Mouse (Mus musculus) limb, embryonic 12.5 days (tissue): ENCODE measurements around the gene Gm19426. TPM values are rescaled to one million over a fixed set of nuclear protein-coding genes. Genes with fewer than 3 reads are reported as not detected.
A peak's percentile ranks its signal among the peaks of the same experiment; 100 is the strongest.

ENCODE experiments used
- ATAC-seq: fragments of 200-750 bp; cut with Nextera tagmentation; 2 replicates; pipeline ENCODE4 v1.8.0; 2017; ENCODE audit warnings: low read depth, moderate TSS enrichment; ENCODE audit not compliant: insufficient number of reproducible peaks, insufficient read depth, low FRiP score, low TSS enrichment
- H3K27ac ChIP-seq: fragments of 300-500 bp; sonication (generic); 2 replicates; pipeline ENCODE4 v1.5.1; 2016; ENCODE audit warnings: mild to moderate bottlenecking, moderate library complexity
- H3K27me3 ChIP-seq: fragments of 300-500 bp; sonication (generic); 2 replicates; pipeline ENCODE4 v1.6.1; 2016; ENCODE audit warnings: mild to moderate bottlenecking, moderate library complexity
- H3K36me3 ChIP-seq: fragments of 300-500 bp; sonication (generic); 2 replicates; pipeline ENCODE4 v1.6.1; 2016; ENCODE audit warnings: mild to moderate bottlenecking, moderate library complexity
- H3K4me1 ChIP-seq: fragments of 300-500 bp; sonication (generic); replicated peaks from 2 replicates; pipeline ENCODE4 v1.6.1; 2016
- H3K4me2 ChIP-seq: fragments of 300-500 bp; sonication (generic); 2 replicates; pipeline ENCODE4 v1.6.1; 2016; ENCODE audit warnings: mild to moderate bottlenecking, moderate library complexity
- H3K4me3 ChIP-seq: fragments of 300-500 bp; sonication (generic); replicated peaks from 2 replicates; pipeline ENCODE4 v1.5.1; 2016; ENCODE audit warnings: mild to moderate bottlenecking
- H3K9ac ChIP-seq: fragments of 300-500 bp; sonication (generic); replicated peaks from 2 replicates; pipeline ENCODE4 v1.6.1; 2016; ENCODE audit warnings: mild to moderate bottlenecking, moderate library complexity
- H3K9me3 ChIP-seq: fragments of 300-500 bp; sonication (generic); 2 replicates; pipeline ENCODE4 v1.6.1; 2016; ENCODE audit warnings: mild to moderate bottlenecking, moderate library complexity
- WGBS: fragments of 180-500 bp; shearing (Covaris S2); methylation state at CpG from one replicate; pipeline ENCODE4 v1.1.7; 2016; 5-methylcytosine and 5-hydroxymethylcytosine counted together
- polyA plus RNA-seq: library from polyadenylated mRNA; unstranded; fragments of >200 nt; fragmentation: Nextera tagmentation; extraction: Ambion mirVana; gene quantifications from 2 replicates; pipeline ENCODE4 v1.2.1, GENCODE M21; 2016

Gm19426 gene
- 10.4 and 14.8 TPM in 2 replicates for polyA plus RNA-seq

GRCm38 (mm10) chr2:84743561-84743960 is at the start of gene Gm19426:
Gene Gm19426 (minus strand): TSS chr2:84743655.
- WGBS, result 2% methylated on average over 25 of the region's 25 CpGs
- peak within 1 kb of the TSS; percentile 98 for H3K4me2 ChIP-seq
- no peaks in the 10 kb centered on the region for H3K27me3 ChIP-seq
- peak within 1 kb of the TSS; percentile 91 for H3K4me3 ChIP-seq
- H3K9me3 ChIP-seq, result no peaks in the 10 kb centered on the region
- peak within 1 kb of the TSS; percentile 100 for H3K27ac ChIP-seq
- peak; percentile 84 for ATAC-seq
- H3K4me1 ChIP-seq, result peaks cover 45% of the 10 kb centered on the region
- peak within 1 kb of the TSS; percentile 99 for H3K9ac ChIP-seq
- H3K36me3 ChIP-seq, result peaks cover 23% of the 10 kb centered on the region

- ATAC-seq, result no peak
- WGBS, result 83% methylated on average over 3 of the region's 3 CpGs
- H3K9me3 ChIP-seq, result peaks cover 9% of the 10 kb centered on the region; the same call in 1 of the 2 replicates
- H3K4me1 ChIP-seq, result no peaks in the 10 kb centered on the region
- H3K27ac ChIP-seq, result no peak overlapping the region
- H3K27me3 ChIP-seq, result peaks cover 7% of the 10 kb centered on the region; the same call in 1 of the 2 replicates
- H3K36me3 ChIP-seq, result no peaks in the 10 kb centered on the region
- no peak overlapping the region for H3K4me2 ChIP-seq
- H3K4me3 ChIP-seq, result no peak overlapping the region
- H3K9ac ChIP-seq, result no peak overlapping the region
Observed at GRCm38 (mm10) chr2:84793154-84793553, 49.7 kb upstream of the Gm19426 start.

- H3K27ac ChIP-seq, result no peak overlapping the region
- no peak for ATAC-seq
- WGBS, result 88% methylated on average over 3 of the region's 3 CpGs
- H3K9me3 ChIP-seq, result peaks cover 9% of the 10 kb centered on the region; the same call in 1 of the 2 replicates
- H3K4me1 ChIP-seq, result no peaks in the 10 kb centered on the region
- H3K9ac ChIP-seq, result no peak overlapping the region
- H3K36me3 ChIP-seq, result no peaks in the 10 kb centered on the region
- H3K4me2 ChIP-seq, result no peak overlapping the region
- peaks cover 7% of the 10 kb centered on the region; the same call in 1 of the 2 replicates for H3K27me3 ChIP-seq
- no peak overlapping the region for H3K4me3 ChIP-seq
Observed at GRCm38 (mm10) chr2:84792516-84792915, 49.1 kb upstream of the Gm19426 start.

GRCm38 (mm10) chr2:84790418-84790817 is 47.0 kb upstream of the Gm19426 start:
- H3K36me3 ChIP-seq, result no peaks in the 10 kb centered on the region
- H3K4me3 ChIP-seq, result no peak overlapping the region
- no peak overlapping the region for H3K9ac ChIP-seq
- no peaks in the 10 kb centered on the region for H3K4me1 ChIP-seq
- H3K27me3 ChIP-seq, result peaks cover 7% of the 10 kb centered on the region; the same call in 1 of the 2 replicates
- no peak for ATAC-seq
- WGBS, result 50% methylated on average over 9 of the region's 9 CpGs
- peaks cover 5% of the 10 kb centered on the region; the same call in 1 of the 2 replicates for H3K9me3 ChIP-seq
- H3K27ac ChIP-seq, result no peak overlapping the region
- no peak overlapping the region for H3K4me2 ChIP-seq

GRCm38 (mm10) chr2:84788316-84788715 is 44.9 kb upstream of the Gm19426 start:
- WGBS, result 86% methylated on average over 3 of the region's 3 CpGs
- Histone ChIP-seq H3K27me3 (peaks cover 11% of the 10 kb centered on the region; the same call in 1 of the 2 replicates), H3K4me3 (no peak overlapping the region), H3K27ac (no peak overlapping the region), H3K9me3 (no peaks in the 10 kb centered on the region), H3K9ac (no peak overlapping the region), H3K4me2 (no peak overlapping the region), H3K4me1 (no peaks in the 10 kb centered on the region), H3K36me3 (no peaks in the 10 kb centered on the region)
- no peak for ATAC-seq

GRCm38 (mm10) chr2:84783840-84784566 is 40.5 kb upstream of the Gm19426 start:
- Histone ChIP-seq H3K9me3 (no peaks in the 10 kb centered on the region), H3K4me2 (no peak overlapping the region), H3K9ac (no peak overlapping the region), H3K4me3 (no peak overlapping the region), H3K27ac (no peak overlapping the region), H3K4me1 (no peaks in the 10 kb centered on the region), H3K36me3 (no peaks in the 10 kb centered on the region), H3K27me3 (peaks cover 5% of the 10 kb centered on the region; the same call in 1 of the 2 replicates)
- ATAC-seq, result no peak
- 78% methylated on average over 3 of the region's 3 CpGs for WGBS

- 58% methylated on average over 1 of the region's 1 CpGs for WGBS
- H3K4me1 ChIP-seq, result no peaks in the 10 kb centered on the region
- no peak for ATAC-seq
Observed at GRCm38 (mm10) chr2:84783315-84783714, 39.9 kb upstream of the Gm19426 start.

GRCm38 (mm10) chr2:84779210-84779609 is 35.8 kb upstream of the Gm19426 start:
- H3K9ac ChIP-seq, result no peak overlapping the region
- no peak overlapping the region for H3K4me2 ChIP-seq
- H3K9me3 ChIP-seq, result no peaks in the 10 kb centered on the region
- H3K4me3 ChIP-seq, result no peak overlapping the region
- no peak for ATAC-seq
- 59% methylated on average over 6 of the region's 6 CpGs for WGBS
- H3K36me3 ChIP-seq, result no peaks in the 10 kb centered on the region
- H3K4me1 ChIP-seq, result peaks cover 11% of the 10 kb centered on the region
- H3K27me3 ChIP-seq, result peaks cover 3% of the 10 kb centered on the region; the same call in 1 of the 2 replicates
- no peak overlapping the region for H3K27ac ChIP-seq

More at GRCm38 (mm10) chr2:84783315-84783714, 39.9 kb upstream of the Gm19426 start:
- no peak overlapping the region for H3K9ac ChIP-seq
- H3K4me2 ChIP-seq, result no peak overlapping the region
- H3K36me3 ChIP-seq, result no peaks in the 10 kb centered on the region
- peaks cover 5% of the 10 kb centered on the region; the same call in 1 of the 2 replicates for H3K27me3 ChIP-seq
- H3K27ac ChIP-seq, result no peak overlapping the region
- no peak overlapping the region for H3K4me3 ChIP-seq
- H3K9me3 ChIP-seq, result no peaks in the 10 kb centered on the region

GRCm38 (mm10) chr2:84777706-84778105 is 34.3 kb upstream of the Gm19426 start:
- peaks cover 14% of the 10 kb centered on the region for H3K4me1 ChIP-seq
- no peak overlapping the region for H3K4me2 ChIP-seq
- H3K36me3 ChIP-seq, result no peaks in the 10 kb centered on the region
- H3K4me3 ChIP-seq, result no peak overlapping the region
- H3K9ac ChIP-seq, result no peak overlapping the region
- WGBS, result 60% methylated on average over 3 of the region's 3 CpGs
- no peaks in the 10 kb centered on the region for H3K27me3 ChIP-seq
- H3K9me3 ChIP-seq, result no peaks in the 10 kb centered on the region
- ATAC-seq, result no peak
- H3K27ac ChIP-seq, result no peak overlapping the region

GRCm38 (mm10) chr2:84775665-84776064 is 32.2 kb upstream of the Gm19426 start:
- H3K4me1 ChIP-seq, result peaks cover 14% of the 10 kb centered on the region
- H3K4me3 ChIP-seq, result no peak overlapping the region
- no peak for ATAC-seq
- no peaks in the 10 kb centered on the region for H3K9me3 ChIP-seq
- H3K27me3 ChIP-seq, result no peaks in the 10 kb centered on the region
- H3K27ac ChIP-seq, result no peak overlapping the region
- H3K9ac ChIP-seq, result no peak overlapping the region
- H3K4me2 ChIP-seq, result no peak overlapping the region
- no peaks in the 10 kb centered on the region for H3K36me3 ChIP-seq
- 88% methylated on average over 6 of the region's 6 CpGs for WGBS

- peak within 1 kb of the TSS; percentile 37 for H3K4me3 ChIP-seq
- H3K27me3 ChIP-seq, result no peaks in the 10 kb centered on the region
- H3K27ac ChIP-seq, result peak within 1 kb of the TSS; percentile 78
- no peak for ATAC-seq
- H3K36me3 ChIP-seq, result no peaks in the 10 kb centered on the region
- WGBS, result 65% methylated on average over 9 of the region's 9 CpGs
- peak within 1 kb of the TSS; percentile 62 for H3K4me2 ChIP-seq
- H3K9me3 ChIP-seq, result no peaks in the 10 kb centered on the region
- H3K4me1 ChIP-seq, result peaks cover 14% of the 10 kb centered on the region
- peak within 1 kb of the TSS; percentile 56 for H3K9ac ChIP-seq
Observed at GRCm38 (mm10) chr2:84775241-84775640, 31.8 kb upstream of the Gm19426 start, which contains the start of gene Serping1. Gene Serping1 (minus strand): TSS chr2:84775444.
